ENCODE assay signal across 1 mouse cellular context in genomic region chr4:106614180-106614797, GRCm38 (mm10).
A peak's percentile ranks its signal among the peaks of the same experiment; 100 is the strongest.
TF ChIP-seq lines count a peak whose summit lies in the region.

No protein-coding gene starts in this region.

TF ChIP-seq in CH12.LX, 34 proteins besides CTCF, POLR2A, EP300 and RAD21 (continued from another document):
- TF ChIP-seq NELFE (IDR thresholded peaks at IDR 0.05; ENCODE audit: low read depth, low read length) (peak; percentile 57; the same call in 1 of the 2 replicates), MAZ (IDR thresholded peaks at IDR 0.05; ENCODE audit: low read depth, low read length) (0 out of 2 replicates have a peak, but pooled peaks have one; percentile 39), E2F4 (IDR thresholded peaks at IDR 0.05; ENCODE audit: insufficient replicate concordance, low read depth, low read length) (no peak), RCOR1 (conservative IDR thresholded peaks at IDR 0.05; ENCODE audit: low read depth, low read length) (no peak), POLR2AphosphoS2 (IDR thresholded peaks at IDR 0.05; ENCODE audit: low read depth, low read length) (no peak), MAX (IDR thresholded peaks at IDR 0.05; ENCODE audit: low read length) (no peak), IRF4 (IDR thresholded peaks at IDR 0.05; ENCODE audit: low read depth, low read length) (peak; percentile 71), UBTF (IDR thresholded peaks at IDR 0.05; ENCODE audit: low read depth, low read length) (no peak), CHD1 (IDR thresholded peaks at IDR 0.05; ENCODE audit: low read depth, low read length) (no peak), MXI1 (IDR thresholded peaks at IDR 0.05; ENCODE audit: low read depth, low read length) (no peak), HCFC1 (IDR thresholded peaks at IDR 0.05; ENCODE audit: low read depth, low read length) (peak; percentile 26; the same call in 1 of the 2 replicates), MEF2A (IDR thresholded peaks at IDR 0.05; ENCODE audit: borderline replicate concordance, low read depth, low read length) (peak; percentile 37; the same call in 1 of the 2 replicates), JUN (IDR thresholded peaks at IDR 0.05; ENCODE audit: insufficient read depth, low read depth, low read length) (no peak), NRF1 (IDR thresholded peaks at IDR 0.05; ENCODE audit: low read depth, low read length) (0 out of 2 replicates have a peak, but pooled peaks have one; percentile 33), ETS1 (conservative IDR thresholded peaks at IDR 0.05; ENCODE audit: low read depth, low read length) (no peak), USF1 (IDR thresholded peaks at IDR 0.05; ENCODE audit: low read depth, low read length) (no peak), TBP (conservative IDR thresholded peaks at IDR 0.05; ENCODE audit: low read depth, low read length) (0 out of 2 replicates have a peak, but pooled peaks have one; percentile 20)
